Mouse (Mus musculus) lung, embryonic 16.5 days (tissue): Measurements from ENCODE around the gene Nacad. TPM values are rescaled to one million over a fixed set of nuclear protein-coding genes. Genes with fewer than 3 reads are reported as not detected.
"Not testable (repeated sequence)": the region's sequence is repeated elsewhere in the genome, so short reads cannot be mapped to it uniquely, and the experiment has no call there.

Source experiments
- ATAC-seq: fragments of 200-750 bp; cut with Nextera tagmentation; 2 replicates; pipeline ENCODE4 v1.8.0; 2017; ENCODE audit warnings: low read depth, mild to moderate bottlenecking, moderate library complexity
- H3K27ac ChIP-seq: fragments of 300-500 bp; sonication (generic); 2 replicates; pipeline ENCODE4 v1.5.1; 2014; ENCODE audit warnings: mild to moderate bottlenecking, control low read depth, low read length
- H3K27me3 ChIP-seq: fragments of 300-500 bp; sonication (generic); 2 replicates; pipeline ENCODE4 v1.6.1; 2014; ENCODE audit warnings: low read depth, low read length, mixed read lengths; ENCODE audit not compliant: control insufficient read depth, insufficient read depth
- H3K36me3 ChIP-seq: fragments of 300-500 bp; sonication (generic); 2 replicates; pipeline ENCODE4 v1.6.1; 2014; ENCODE audit warnings: low read length; ENCODE audit not compliant: control insufficient read depth, insufficient read depth
- H3K4me1 ChIP-seq: fragments of 300-500 bp; sonication (generic); replicated peaks from 2 replicates; pipeline ENCODE4 v1.6.1; 2014; ENCODE audit warnings: low read length, mixed read lengths; ENCODE audit not compliant: control insufficient read depth, insufficient read depth
- H3K4me2 ChIP-seq: fragments of 300-500 bp; sonication (generic); 2 replicates; pipeline ENCODE4 v1.6.1; 2014; ENCODE audit warnings: low read depth, low read length, control low read depth
- H3K4me3 ChIP-seq: fragments of 300-500 bp; sonication (generic); 2 replicates; pipeline ENCODE4 v1.5.1; 2014; ENCODE audit warnings: mild to moderate bottlenecking, low read length, control low read depth
- H3K9ac ChIP-seq: fragments of 300-500 bp; sonication (generic); 2 replicates; pipeline ENCODE4 v1.6.1; 2014; ENCODE audit warnings: low read length, control low read depth
- H3K9me3 ChIP-seq: fragments of 300-500 bp; sonication (generic); 2 replicates; pipeline ENCODE4 v1.6.1; 2016; ENCODE audit warnings: low read length; ENCODE audit not compliant: control insufficient read depth
- WGBS: fragments of 180-500 bp; shearing (Covaris S2); extraction: QIAGEN DNeasy Blood & Tissue Kit; methylation state at CpG from one replicate; pipeline ENCODE4 v1.1.7; 2014; 5-methylcytosine and 5-hydroxymethylcytosine counted together
- polyA plus RNA-seq: library from polyadenylated mRNA; unstranded; fragments of >200 nt; fragmentation: Nextera tagmentation; extraction: Ambion mirVana; gene quantifications from 2 replicates; pipeline ENCODE4 v1.2.1, GENCODE M21; 2015

The Nacad gene
- polyA plus RNA-seq = 1.6 TPM in 2 replicates

DNA sequence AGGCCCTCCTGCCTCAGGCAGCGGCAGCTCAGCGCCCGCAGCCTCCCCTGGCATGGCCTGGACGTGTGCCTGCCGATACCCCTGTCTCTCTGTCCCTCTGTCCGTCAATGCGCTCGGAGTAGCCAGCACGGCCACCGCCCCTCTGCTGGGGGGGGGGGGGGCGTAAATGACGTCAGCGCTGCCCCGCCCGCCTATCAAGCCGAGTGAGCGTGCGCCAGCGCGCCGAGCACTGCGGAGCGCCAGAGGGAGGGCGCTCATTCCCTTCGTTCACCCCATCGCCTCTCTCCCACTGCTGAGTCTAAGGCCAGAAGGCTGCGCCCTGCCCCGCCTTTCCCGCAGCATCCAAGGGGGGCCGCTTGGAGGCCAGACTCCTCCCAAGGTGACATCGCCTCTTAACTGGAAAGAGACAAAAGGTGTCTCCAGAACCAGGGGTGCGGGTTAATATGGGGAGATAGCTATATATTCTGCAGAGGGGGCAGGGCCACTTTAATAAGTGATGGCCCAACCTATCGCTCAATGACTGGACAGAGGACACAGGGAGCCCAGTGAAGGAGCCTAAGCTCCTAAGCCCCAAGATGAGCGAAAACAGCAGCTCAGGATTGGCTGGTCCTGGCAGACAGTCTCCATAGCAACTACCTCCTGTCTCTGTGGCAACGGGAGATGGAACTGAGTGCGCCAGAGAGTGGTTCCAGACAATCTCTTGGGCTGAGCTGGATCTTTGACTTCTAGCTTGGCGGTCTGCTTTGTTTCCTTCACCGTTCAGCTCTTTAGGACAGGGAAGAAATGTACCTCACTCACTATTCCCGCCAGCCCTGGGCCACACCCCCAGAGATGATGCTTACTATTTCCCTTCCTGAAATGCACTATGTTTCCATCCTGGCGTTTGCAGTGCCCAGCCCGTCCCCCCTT lies at the start of gene Nacad:
Gene Nacad, minus strand, starts transcription at position 563 of the 909 bp plus-strand sequence.
- Histone ChIP-seq H3K4me3 (peak within 1 kb of the TSS; percentile 46), H3K27me3 (peaks cover 19% of the 10 kb centered on the region), H3K9ac (peak within 1 kb of the TSS; percentile 43; the same call in 1 of the 2 replicates), H3K27ac (no peak within 1 kb of the TSS), H3K4me2 (peak within 1 kb of the TSS; percentile 68), H3K9me3 (no peaks in the 10 kb centered on the region), H3K4me1 (peaks cover 24% of the 10 kb centered on the region), H3K36me3 (no peaks in the 10 kb centered on the region)
- ATAC-seq = peak; percentile 32
- WGBS = 6% methylated on average over 33 of the region's 41 CpGs

DNA sequence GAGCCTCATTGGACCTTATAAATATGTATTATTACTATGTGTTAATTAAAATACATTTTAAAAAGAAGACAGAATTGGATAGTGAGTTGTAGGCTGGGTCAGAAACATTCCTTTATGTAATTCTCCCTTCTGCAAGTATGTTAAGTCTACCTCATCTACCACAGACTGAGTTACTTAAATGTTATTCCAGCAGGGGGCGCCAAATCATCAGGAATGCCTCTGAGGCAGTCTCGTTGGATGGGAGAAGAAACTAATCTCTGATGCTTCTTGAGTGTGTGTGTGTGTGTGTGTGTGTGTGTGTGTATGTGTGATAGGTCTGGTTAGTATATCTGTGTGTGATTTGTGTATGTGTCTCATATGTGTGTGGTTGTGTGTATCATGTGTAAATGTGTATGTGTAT lies 49.0 kb upstream of the Nacad start:
- 0% methylated on average over 2 of the region's 2 CpGs for WGBS
- Histone ChIP-seq H3K4me1 (no peaks in the 10 kb centered on the region), H3K9ac (no peak overlapping the region), H3K27ac (no peak overlapping the region), H3K4me2 (no peak overlapping the region), H3K27me3 (no peaks in the 10 kb centered on the region; the same call in 1 of the 2 replicates), H3K9me3 (no peaks in the 10 kb centered on the region), H3K36me3 (no peaks in the 10 kb centered on the region), H3K4me3 (no peak overlapping the region)
- peak; percentile 39; the same call in 1 of the 2 replicates for ATAC-seq

DNA sequence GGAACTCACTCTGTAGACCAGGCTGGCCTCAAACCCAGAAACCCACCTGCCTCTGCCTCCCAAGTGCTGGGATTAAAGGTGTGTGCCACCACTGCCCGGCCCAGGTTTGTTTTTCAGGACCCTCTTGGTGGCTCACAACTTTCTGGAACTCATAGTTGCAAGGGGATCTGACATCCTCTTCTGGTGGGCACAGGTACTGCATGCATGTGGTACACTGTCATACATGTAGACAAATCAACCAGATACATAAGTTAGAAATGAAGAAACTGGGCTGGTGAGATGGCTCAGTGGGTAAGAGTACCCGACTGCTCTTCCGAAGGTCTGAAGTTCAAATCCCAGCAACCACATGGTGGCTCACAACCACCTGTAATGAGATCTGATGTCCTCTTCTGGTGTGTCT lies 47.1 kb upstream of the Nacad start:
- H3K36me3 ChIP-seq, H3K27ac ChIP-seq, H3K9me3 ChIP-seq, H3K4me2 ChIP-seq, H3K4me3 ChIP-seq, H3K4me1 ChIP-seq, H3K9ac ChIP-seq, ATAC-seq, H3K27me3 ChIP-seq: not testable (repeated sequence)
- 76% methylated on average over 3 of the region's 3 CpGs for WGBS

DNA sequence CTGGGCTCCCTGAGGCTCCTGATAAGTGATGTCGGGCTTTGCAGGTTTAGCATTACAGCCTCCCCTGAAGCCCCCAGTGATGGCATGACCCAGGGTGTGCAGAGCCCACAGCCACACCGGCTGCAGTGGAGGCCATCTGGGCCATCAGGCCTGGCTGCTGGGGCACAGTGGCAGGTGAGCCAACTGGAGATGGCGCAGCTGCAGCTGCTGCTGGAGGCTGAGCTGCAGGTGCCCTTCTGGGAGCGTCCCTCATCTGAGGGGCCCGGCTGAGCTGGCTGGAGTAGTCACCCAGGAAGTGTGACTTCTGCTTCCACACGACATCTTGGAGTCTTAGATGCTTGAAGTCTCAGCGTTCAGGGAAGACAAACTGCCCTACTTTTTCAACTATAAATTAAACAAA lies 44.7 kb upstream of the Nacad start:
- Histone ChIP-seq H3K4me1 (no peaks in the 10 kb centered on the region), H3K27me3 (no peaks in the 10 kb centered on the region; the same call in 1 of the 2 replicates), H3K9me3 (no peaks in the 10 kb centered on the region), H3K4me3 (no peak overlapping the region), H3K4me2 (no peak overlapping the region), H3K9ac (no peak overlapping the region), H3K36me3 (no peaks in the 10 kb centered on the region), H3K27ac (no peak overlapping the region)
- ATAC-seq = no peak
- 53% methylated on average over 7 of the region's 7 CpGs for WGBS

DNA sequence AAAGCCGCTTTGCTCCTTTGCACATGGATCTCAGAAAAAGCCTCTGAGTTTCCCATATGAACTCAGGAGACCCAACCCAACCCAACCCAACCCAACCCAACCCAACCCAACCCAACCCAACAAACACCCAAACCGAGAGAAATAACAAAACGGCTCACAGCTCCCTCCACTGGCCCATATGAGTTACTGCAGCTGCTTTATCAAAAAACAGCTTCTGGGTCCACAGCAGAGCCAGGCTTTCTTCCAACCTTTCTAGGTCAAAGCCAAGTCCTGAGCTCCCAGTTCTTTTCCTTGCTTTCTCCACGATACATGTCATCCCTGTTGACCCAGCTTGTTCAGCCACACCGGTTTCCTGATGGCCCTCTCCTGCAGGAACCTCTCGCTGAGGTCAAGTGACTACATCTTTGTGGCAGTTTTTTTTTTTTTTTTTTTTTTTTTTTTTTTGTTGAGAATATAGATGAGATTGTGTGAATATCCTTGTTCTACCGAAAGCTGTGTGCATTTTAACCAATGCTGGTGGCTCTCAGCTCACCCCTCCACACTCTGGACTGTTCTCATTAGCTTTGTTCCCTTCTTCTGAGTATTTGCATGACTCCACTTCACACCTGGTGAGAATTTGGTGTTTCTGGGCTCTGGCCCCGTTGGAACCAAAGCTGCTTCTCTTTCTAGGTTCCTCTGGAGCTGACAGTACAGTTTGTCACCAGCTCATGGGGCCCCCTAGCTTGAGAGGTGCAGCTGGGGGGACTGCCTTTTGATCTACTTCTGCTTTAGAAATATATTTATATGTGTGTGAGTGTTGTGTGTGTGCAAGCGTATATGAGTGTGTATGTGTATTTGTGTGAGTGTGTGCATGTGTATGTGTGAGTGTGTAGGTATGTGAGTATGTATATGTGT lies 42.2 kb upstream of the Nacad start:
- WGBS = 45% methylated on average over 9 of the region's 9 CpGs

DNA sequence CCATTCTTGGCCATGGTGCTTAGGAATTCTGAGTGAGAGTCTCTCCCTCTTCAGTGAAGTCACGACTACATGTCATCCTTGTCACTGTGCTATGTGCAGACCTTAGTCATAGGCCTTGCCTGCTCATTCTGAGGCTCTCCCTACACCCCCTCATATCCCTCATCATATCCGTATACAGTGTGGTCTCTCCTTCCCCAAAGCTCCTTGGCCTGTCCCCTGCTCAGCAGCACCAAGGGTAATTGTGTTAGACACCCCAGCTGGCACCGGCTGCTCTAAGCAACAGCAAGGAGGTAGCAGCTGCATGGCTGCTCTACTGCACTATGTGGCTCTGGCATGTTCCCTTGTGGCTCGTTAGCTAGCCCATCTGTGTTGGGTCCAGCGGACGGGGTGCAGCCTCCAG lies 38.7 kb upstream of the Nacad start:
- H3K4me2 ChIP-seq = no peak overlapping the region
- H3K27me3 ChIP-seq = no peaks in the 10 kb centered on the region
- 74% methylated on average over 6 of the region's 6 CpGs for WGBS
- H3K27ac ChIP-seq = no peak overlapping the region
- H3K4me1 ChIP-seq = no peaks in the 10 kb centered on the region
- H3K9ac ChIP-seq = no peak overlapping the region
- H3K36me3 ChIP-seq = no peaks in the 10 kb centered on the region
- ATAC-seq = no peak
- H3K4me3 ChIP-seq = no peak overlapping the region
- no peaks in the 10 kb centered on the region for H3K9me3 ChIP-seq

More for the DNA sequence above, 42.2 kb upstream of the Nacad start:
- Histone ChIP-seq H3K27ac (no peak overlapping the region), H3K36me3 (no peaks in the 10 kb centered on the region), H3K4me2 (no peak overlapping the region), H3K4me3 (no peak overlapping the region), H3K9me3 (no peaks in the 10 kb centered on the region), H3K9ac (no peak overlapping the region), H3K4me1 (no peaks in the 10 kb centered on the region), H3K27me3 (no peaks in the 10 kb centered on the region)
- ATAC-seq = no peak

DNA sequence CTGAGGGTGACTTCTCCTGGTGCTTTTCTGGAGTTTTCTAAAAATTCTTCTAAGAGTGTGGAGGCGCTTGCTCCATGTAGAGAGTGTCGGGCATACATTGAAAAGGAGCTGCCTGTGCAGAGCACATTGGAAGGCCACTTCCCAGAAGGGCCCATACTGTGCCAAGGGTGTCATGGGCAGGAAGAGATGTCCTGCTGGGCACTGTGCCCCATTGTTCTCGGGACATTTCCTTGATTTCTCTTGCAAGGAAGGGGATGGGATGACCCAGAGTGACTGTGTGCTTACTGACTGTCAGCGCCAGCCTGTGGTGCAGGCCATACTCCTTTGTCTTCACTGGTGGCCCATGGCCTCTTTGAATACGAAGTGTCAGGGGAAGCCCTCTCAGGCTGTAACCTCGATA lies 33.2 kb upstream of the Nacad start:
- no peak overlapping the region for H3K9ac ChIP-seq
- H3K36me3 ChIP-seq = no peaks in the 10 kb centered on the region
- H3K4me2 ChIP-seq = no peak overlapping the region
- no peak overlapping the region for H3K27ac ChIP-seq
- no peaks in the 10 kb centered on the region for H3K27me3 ChIP-seq
- ATAC-seq = no peak
- 67% methylated on average over 6 of the region's 6 CpGs for WGBS
- no peaks in the 10 kb centered on the region for H3K4me1 ChIP-seq
- H3K9me3 ChIP-seq = no peaks in the 10 kb centered on the region
- no peak overlapping the region for H3K4me3 ChIP-seq

DNA sequence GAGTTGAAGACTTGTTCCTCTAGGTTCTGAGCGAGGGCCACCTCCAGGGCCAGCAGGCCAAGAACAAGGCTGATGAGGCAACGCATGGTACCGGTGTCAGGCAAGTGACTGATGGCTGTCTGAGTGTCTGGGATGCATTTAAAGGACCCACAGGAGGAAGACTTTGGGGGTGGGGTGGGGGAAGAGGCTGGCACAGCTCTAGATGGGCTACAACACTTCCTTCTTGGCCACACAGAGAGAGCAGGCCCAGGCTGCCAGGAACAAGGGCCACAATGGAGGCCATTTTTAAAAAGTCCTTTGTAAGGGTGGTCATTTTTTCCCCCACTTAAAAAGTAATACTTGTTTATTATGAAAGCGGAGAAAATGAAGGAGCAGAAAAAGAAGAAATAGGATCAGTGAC lies 32.7 kb upstream of the Nacad start, which contains the start of gene Wap:
Gene Wap, minus strand, starts transcription at position 101 of the 400 bp plus-strand sequence.
- no peak within 1 kb of the TSS for H3K4me3 ChIP-seq
- H3K27ac ChIP-seq = no peak within 1 kb of the TSS
- H3K9me3 ChIP-seq = no peaks in the 10 kb centered on the region
- no peak within 1 kb of the TSS for H3K9ac ChIP-seq
- H3K27me3 ChIP-seq = no peaks in the 10 kb centered on the region
- no peak for ATAC-seq
- 81% methylated on average over 4 of the region's 4 CpGs for WGBS
- no peaks in the 10 kb centered on the region for H3K36me3 ChIP-seq
- no peaks in the 10 kb centered on the region for H3K4me1 ChIP-seq
- H3K4me2 ChIP-seq = no peak within 1 kb of the TSS

DNA sequence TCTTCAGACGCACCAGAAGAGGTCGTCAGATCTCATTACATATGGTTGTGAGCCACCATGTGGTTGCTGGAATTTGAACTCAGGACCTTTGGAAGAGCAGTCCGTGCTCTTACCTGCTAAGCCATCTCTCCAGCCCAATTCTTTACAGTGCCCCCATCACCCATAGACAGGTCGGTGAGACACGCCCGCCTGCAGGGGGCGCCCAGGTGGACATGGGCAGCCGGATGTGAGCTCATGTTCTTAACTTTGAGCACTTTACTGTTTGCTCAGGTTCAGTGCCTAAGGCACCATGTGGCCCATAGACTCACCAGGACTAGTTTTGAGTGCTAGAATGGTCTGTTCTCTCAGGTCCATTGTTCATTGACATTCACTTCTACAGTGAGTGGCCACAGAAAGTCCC lies 30.3 kb upstream of the Nacad start:
- H3K4me2 ChIP-seq = no peak overlapping the region
- no peak overlapping the region for H3K4me3 ChIP-seq
- ATAC-seq = no peak
- H3K36me3 ChIP-seq = no peaks in the 10 kb centered on the region
- H3K9ac ChIP-seq = no peak overlapping the region
- no peak overlapping the region for H3K27ac ChIP-seq
- 65% methylated on average over 8 of the region's 8 CpGs for WGBS
- no peaks in the 10 kb centered on the region for H3K4me1 ChIP-seq
- no peaks in the 10 kb centered on the region for H3K27me3 ChIP-seq
- 0 out of 2 replicates have a peak, but pooled peaks cover 3% of the 10 kb centered on the region for H3K9me3 ChIP-seq
